Mouse (Mus musculus) erythroid progenitor cell, adult 5-6 weeks (primary cell): ENCODE results near the gene Mmachc. TPM values are rescaled to one million over a fixed set of nuclear protein-coding genes. Genes with fewer than 3 reads are reported as not detected.
A peak's percentile ranks its signal among the peaks of the same experiment; 100 is the strongest.
"Not testable (repeated sequence)": the region's sequence is repeated elsewhere in the genome, so short reads cannot be mapped to it uniquely, and the experiment has no call there.

ENCODE experiments used
- ATAC-seq: replicated peaks from 2 replicates; pipeline ENCODE4 v1.8.0; 2016; ENCODE audit warnings: moderate number of reproducible peaks, mild to moderate bottlenecking, moderate TSS enrichment, inconsistent platforms; ENCODE audit not compliant: poor library complexity, low FRiP score, severe bottlenecking
- total RNA-seq, 2 experiments: library from RNA; stranded (forward) in 1 of 2; stranded (reverse) in 1 of 2; fragments of 150-400 nt in 1 of 2; fragments of 186-747, 209-891 nt in 1 of 2; gene quantifications; 2 replicates each; pipeline versions ENCODE4 v1.2.3 to v1.2.4; 2015 to 2017; ENCODE audit warnings: low replicate concordance in 2 of 2

The Mmachc gene
- total RNA-seq, 2 experiments from 2014 or later, result 3.6 to 12.6 TPM

DNA sequence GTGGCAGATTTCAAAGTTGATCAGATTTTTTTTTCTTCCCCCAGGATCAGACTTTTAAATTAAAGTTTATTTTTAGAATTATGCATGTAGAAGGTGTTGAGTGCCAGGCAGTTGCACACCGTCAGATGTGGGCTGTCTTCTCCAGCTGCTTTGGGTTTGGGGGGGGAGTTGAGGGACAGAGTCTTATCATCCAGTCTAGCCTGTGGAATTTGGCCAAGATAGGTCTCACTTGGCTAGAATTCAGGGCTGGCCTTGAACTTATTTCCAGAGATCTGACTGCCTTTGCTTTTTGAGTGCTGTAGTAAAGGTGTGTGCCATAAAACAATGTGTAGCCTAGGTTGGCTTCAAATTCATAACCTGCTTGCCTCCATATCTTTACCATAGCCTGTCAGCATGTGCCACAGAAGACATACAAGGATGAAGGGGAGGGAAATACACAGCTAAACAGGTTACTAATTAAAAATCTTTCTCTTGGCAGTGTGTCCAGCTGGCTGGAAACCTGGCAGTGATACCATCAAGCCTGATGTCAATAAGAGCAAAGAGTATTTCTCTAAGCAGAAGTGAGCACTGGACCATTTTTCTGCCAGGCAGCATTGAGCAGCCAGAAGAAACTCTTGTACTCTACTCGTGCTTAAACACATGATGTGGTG is 9.4 kb downstream of the Mmachc start:
- ATAC-seq, result no peak

DNA sequence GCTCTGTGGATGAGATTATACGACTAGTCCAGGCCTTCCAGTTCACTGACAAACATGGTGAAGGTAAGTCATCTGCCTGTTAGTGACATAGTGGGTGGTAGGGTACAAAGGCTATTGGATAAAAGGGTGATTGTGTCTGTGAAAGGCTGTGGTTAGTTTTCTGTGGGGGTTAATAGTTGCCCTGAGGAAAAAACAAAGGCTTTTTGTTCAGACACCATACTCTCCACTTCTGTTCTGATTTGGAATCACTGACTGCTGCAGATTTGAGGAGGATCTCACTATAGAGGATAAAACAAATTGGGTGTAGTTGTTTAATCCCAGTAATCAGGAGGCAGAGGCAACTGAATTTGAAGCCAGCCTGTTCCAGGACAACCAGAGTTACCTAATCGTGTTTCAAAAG is 14.4 kb downstream of the Mmachc start:
- no peak for ATAC-seq

DNA sequence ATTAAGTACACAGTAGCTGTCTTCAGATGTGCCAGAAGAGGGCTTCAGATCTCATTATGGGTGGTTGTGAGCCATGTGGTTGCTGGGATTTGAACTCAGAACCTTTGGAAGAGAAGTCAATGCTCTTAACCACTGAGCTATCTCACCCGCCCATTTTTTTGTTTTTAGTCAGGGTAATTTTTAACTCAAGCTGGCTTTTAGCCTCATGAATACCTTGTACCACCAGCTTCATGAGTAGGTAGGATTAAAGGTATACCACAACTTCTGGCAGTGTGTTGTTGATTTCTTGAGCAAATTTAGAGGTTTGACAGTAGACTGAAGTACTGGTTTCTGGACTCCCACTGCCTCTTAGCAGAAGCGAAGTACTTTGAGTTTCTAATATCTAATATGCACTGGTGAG is 16.1 kb downstream of the Mmachc start:
- ATAC-seq, result no peak

DNA sequence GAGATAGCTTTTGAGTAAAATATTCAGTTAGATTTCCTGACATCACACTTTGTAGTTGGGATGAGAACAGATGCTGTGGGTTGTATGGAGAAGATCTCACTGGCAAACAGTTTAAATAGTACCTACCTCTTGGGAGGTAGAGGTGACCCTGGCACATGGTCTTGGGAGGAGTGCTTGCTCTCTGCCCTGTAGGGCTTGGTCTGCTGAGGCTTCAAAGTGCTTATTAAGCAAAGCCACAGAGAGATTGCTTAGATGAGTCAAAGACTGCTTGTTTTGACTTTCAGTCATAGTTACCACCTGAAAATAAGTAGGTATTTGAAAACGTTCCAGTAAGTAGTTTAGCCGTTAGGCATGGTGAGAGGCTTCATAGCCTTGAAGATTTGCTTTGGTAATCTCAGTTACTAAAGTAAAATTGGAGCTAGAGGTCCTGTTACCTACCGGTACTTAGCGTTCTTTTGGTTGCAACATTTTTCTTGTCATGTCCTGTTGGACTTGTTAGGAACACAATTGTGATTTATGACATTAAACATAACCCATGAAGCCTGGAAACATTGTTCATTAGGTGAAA is 18.8 kb downstream of the Mmachc start:
- no peak for ATAC-seq

DNA sequence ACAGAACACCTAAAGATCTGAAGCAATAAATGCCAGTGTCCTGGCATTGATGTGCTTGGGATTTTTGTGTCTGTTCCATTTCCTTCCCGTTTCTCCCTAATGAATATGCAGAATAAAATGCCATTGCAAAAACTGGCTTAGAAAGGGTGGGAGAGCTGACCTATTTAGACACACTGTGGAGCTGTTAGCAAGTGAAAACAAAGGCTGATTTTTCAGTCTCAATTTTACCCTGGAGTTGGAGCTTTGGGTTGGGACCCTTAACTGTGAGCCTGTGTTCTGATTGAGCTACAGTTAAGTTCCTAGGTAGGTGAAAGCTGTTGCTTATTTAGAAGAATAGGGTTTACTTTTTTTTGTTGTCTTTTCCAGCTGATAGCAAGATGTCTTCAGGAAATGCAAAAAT is 21.2 kb downstream of the Mmachc start:
- ATAC-seq, result no peak

DNA sequence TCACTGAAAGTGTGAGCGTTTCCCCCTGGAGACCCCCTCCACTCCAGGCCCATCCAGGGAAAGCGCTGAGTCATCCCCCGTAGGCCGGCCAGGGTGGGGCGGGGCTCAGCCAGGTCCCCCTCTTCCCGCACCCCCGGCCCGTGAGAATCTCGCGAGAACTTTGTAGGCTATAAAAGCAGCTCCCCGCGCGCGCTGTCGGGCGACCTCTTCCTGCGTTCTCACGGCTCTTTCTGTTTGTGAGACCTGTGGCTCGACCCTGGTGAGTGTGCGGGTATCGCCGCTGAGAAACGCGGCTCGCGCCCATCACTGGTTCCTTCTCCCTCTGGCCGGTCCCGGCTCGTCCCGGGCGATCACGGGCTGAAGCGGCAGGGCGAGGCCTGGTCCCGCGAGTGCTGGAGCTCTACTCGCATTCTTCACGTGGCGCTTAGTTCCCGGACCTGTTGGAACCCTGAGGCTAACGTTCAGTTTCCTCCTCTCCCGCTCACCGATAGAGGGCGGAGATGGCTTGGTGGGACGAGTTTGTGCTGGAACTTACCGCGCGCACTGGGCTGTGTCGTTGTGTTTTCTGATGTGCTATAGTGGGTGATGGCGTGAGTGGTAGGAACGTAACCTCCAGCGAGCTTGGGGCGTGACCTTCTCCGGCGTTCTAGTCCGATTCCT is 22.7 kb downstream of the Mmachc start, which contains the start of gene Prdx1:
Prdx1 (plus strand) TSS at position 143 of the 660 bp plus-strand sequence.
- ATAC-seq, result peak; percentile 95

DNA sequence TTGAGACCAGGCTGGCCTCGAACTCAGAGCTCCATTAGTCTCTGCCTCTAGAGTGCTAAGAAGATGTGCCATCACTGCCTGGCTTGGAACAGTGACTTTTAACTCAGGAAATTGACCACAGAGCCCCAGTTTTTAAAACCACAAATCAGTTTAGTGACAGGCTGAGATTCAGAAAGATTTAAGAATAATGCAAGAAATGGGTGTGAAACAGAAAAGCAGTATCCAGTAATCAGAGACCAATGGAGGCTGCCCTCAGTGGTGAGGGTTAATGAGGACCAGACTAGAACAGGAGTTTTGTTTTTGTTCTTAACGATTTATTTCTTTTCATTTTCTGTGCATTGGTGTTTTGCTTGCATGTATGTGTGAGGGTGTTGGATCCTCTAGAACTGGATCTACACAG is 23.5 kb downstream of the Mmachc start:
- ATAC-seq, result no peak

DNA sequence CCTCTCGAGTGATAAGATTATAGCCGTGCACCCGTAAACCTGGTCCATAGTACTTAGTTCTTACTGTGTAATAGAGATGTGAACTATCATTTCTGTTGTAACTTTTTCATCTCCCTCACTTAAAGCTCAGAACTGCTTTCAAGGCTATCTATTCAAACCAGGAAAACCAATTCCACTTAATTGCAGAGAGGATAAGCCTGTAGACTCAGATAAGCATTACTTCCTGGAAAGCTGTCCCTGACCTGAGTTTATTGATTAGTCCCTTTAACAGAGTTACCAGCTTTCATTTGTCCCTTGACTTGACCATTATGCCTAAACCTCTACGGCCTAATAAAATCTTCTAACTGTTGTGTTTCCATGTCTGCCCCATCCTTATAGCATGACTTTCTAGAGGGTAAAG is 24.2 kb downstream of the Mmachc start:
- no peak for ATAC-seq

DNA sequence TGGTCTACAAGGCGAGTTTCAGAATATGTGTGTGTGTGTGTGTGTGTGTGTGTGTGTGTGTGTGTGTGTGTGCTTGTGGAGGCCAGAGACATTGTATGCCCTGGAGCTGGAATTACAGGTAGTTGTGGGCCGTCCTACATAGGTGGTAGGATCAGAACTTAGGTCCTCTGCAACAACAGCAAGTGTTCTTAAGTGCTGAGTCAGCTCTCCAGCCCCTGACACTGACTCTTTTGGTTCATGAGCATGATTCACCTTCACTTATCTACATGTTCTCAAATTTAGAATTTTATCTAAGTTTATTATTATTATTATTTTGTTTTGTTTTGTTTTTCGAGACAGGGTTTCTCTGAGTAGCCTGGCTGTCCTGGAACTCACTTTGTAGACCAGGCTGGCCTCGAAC is 27.7 kb downstream of the Mmachc start:
- not testable (repeated sequence) for ATAC-seq

DNA sequence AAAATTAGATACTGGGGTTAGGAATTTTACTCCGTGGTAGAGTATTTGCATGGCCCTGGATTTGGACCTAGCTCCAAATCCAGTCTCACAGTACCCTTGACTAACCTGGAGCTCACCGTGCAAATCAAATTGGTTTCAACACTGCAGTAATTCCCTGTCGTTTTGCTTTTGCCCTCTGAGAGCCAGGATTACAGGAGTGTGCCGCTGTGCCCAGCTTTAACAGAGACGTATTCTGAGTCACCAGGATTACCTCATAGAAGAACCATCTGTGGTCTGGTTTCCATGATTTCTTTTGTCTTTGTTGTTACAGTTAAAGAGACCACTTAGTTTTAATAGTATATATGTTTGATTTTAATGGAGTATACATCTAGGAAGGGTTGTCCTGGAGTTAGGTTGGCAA is 29.1 kb downstream of the Mmachc start:
- ATAC-seq, result no peak

DNA sequence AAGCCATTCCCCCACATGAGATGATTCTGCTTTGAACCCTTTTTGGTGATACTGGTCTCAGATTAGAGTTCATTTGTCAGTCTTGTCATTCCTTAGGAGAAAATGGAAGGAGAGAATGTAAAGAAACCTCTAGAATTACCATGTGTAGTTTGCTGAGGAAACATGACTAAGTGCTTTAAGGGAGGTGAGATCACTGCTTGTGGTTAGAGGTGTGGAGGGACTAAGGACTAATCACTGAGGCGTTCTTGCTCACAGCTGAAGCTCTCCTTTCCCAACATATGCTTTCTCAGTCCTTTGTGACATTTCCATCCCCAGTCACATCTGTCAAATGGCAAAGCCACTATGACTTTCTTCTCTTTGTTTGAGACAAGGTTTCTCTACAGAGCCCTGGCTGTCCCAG is 30.4 kb downstream of the Mmachc start:
- no peak for ATAC-seq

DNA sequence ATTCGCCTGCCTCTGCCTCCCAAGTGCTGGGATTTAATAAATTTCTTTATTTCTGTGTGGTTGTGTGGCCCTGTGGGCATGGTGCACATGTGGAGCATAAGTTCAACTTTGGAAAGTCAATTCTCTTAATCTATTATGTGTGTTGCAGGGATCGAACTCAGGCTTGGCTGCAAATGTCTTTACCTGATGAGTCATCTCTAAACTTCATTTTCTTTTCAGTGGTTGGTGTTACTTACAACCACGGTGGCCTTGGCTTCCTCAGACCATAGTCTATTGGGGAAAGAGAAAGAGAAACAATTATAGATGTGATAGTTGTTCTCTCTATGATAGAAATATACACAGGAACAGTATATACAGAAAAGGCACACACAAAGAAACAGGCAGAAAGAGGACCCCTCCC is 32.2 kb downstream of the Mmachc start:
- no peak for ATAC-seq

DNA sequence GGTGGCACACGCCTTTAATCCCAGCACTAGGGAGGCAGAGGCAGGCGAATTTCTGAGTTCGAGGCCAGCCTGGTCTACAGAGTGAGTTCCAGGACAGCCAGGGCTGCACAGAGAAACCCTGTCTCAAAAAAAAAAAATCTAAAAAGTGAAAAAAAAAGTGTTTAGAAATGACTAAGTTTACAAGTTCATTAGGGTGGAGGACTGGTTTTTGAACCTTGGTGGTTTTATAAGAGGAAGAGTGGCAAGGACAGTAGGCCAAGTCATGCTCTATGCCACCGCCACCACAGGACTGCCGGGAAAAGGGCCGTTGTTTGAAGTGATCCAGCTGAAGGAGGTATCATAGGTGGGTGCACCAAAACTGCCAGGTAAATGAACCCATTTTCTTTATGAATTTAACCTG is 33.4 kb downstream of the Mmachc start:
- not testable (repeated sequence) for ATAC-seq

DNA sequence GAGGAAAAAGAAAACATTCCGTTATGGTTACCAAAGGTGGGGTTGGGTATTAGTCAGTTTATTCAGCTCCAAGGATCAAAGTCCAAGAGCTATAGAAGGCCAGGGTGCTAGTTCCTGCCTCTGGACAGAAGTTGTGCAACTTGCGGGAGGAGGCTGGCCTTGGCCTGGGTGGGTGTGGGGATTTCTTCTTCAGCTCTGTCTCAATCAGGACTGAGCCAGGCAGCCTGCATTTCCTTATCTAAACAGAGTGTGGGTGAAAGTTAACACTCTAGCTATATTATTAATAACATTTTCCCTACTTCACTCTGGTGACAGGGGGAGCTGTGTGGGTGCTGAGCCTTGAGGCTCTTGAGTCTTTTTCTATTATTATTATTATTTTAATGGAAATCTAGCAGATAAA is 35.4 kb downstream of the Mmachc start:
- ATAC-seq, result peak; percentile 61

DNA sequence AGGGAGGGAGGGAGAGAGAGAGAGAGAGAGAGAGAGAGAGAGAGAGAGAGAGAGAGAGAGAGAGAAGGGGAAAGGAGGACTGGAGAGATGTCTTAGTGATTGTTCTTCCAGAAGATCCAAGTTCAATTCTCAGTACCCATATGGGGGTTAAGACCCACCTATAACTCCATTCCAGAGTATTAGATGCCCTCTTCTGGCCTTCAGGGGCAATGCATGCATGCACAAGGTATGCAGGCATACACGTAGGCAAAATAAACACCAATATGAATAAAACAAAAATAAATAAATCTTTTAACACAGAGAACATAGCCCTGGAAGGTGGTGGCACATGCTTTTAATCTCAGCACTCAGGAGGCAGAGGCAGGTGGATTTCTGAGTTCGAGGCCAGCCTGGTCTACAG is 38.9 kb downstream of the Mmachc start:
- no peak for ATAC-seq

DNA sequence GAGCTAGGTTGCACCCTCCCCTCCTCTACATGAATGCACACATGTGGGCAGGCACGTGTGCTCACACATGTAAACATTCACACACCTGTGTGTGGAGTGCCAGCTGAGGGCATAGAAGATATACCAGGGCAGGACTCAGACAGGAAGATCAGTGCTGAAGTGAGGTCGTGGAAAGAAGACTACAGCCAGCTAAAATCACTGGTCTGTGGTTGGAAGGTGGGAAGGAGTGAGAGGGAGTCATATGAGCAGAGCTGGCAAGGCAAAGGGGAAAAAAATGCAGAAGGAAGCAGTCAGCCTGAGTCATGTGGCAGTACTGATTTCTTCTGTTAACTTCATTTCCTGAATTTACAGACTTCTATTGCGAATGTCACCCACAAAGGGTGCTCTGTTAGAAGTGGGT is 40.1 kb downstream of the Mmachc start:
- no peak for ATAC-seq

DNA sequence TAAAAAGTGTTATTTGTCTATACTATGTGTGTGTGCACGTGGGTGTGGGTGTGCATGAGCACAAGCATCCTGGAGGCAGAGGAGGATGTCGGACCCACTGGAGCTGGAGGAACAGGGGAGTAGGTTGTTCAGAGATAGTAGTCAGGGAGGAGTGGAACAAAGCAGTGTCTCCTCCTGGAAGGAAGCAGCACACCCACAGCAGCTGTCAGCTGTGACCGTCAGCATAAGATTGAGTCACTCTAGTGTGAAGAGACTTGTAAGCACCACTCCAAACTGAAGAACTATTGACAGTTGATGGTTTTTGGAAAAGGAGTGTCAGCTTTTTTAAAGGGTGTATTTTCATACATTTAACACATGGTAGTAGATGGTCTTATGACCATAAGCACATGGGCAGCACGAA is 41.6 kb downstream of the Mmachc start:
- no peak for ATAC-seq

DNA sequence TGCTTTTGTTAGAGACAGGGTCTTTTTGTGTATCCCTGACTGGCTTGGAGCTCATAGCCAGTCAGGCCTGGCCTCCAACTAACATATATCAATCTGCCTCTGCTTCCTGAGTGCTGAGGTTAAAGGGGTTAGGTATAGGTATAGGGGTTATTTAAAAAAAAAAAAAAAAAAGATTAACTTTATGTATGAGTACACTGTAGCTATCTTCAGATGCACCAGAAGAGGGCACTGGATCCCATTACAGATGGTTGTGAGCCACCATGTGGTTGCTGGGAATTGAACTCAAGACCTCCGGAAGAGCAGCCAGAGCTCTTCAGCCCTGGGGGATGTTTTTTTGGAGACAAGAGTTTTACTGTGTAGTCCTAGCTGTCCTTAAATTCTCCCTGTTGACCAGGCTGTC is 46.2 kb downstream of the Mmachc start:
- ATAC-seq, result no peak

DNA sequence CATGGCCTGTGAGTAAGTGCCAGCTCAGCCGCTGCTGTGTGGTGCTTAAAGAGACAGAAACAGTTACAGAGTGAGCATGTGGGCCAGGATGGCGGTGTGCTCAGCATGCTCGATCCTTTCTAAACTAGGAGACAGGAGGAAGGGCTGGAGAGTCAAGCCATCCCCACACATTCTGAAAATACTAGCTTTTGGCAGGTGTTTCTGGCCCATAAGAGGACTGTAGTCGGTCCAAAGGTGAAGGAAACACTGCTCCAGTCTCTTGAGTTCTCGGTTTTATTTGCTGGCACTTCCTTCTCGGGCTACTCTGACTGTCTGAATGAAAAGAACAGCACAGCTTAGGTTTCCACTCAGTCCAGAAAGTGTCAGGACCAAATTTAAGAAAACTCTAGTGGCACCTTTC is 47.4 kb downstream of the Mmachc start:
- ATAC-seq, result no peak

DNA sequence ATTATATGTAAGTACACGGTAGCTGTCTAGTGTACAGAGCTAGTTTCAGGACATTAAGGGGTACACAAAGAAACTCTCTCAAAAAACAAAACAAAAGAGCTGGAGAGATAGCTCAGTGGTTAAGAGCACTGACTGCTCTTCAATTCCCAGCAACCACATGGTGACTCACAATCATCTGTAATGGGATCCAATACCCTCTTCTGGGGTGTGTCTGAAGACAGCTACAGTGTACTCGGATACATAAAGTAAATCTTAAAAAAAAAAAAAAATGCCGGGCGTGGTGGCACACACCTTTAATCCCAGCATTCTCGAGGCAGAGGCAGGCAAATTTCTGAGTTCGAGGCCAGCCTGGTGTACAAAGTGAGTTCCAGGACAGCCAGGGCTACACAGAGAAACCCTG is 48.3 kb downstream of the Mmachc start:
- ATAC-seq, result not testable (repeated sequence)

DNA sequence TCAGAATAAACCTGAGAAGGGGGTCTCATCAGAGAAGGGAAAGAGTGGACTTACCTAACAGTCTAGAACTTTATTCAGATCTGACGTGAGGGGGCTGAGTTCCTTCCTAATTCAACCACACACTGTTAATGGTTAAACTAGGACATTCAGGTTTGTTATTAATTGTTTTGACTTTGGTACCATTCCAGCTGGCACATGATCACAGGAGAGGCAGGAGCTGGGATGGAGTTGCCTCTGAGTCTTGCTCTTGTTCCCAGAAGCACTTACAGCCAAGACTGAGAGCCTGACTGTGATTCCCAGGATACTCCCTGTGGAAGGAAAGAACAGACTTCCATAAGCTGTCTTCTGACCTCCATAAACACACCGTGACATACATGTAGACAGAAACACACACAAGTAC is 48.7 kb downstream of the Mmachc start:
- ATAC-seq, result no peak

DNA sequence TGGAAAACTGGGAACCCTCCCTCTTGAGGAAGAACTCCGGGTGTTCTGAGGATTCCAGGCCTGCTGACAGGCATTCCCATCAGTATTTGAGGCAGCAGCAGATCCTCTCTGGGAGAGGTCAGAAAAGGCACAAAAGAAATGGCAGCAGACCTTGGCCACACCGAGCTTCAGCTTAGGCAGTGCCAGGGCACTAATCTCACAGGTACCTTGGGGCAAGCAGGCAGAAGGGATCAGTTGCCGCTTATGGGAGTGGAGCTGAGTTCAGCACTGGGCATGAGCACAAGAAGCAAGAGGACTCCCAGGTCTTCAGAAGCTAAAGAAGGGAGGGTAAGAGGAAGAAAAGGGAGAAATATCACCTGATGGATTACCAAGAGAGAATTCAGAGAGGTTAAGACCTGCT is 50.2 kb downstream of the Mmachc start:
- ATAC-seq, result no peak
